Mouse (Mus musculus) testis, adult 2 months (tissue): ENCODE measurements around the gene Col1a1. TPM values are rescaled to one million over a fixed set of nuclear protein-coding genes. Genes with fewer than 3 reads are reported as not detected.

ENCODE experiments used
- H3K27ac ChIP-seq: fragments of 200-500 bp; 2 replicates; pipeline ENCODE4 v1.5.1; 2012; ENCODE audit warnings: low read depth, low read length; ENCODE audit not compliant: control insufficient read depth, insufficient read depth
- H3K27me3 ChIP-seq: fragments of 200-500 bp; 2 replicates; pipeline ENCODE4 v1.6.1; 2012; ENCODE audit warnings: mild to moderate bottlenecking, low read length, moderate library complexity; ENCODE audit not compliant: control insufficient read depth, insufficient read depth
- H3K36me3 ChIP-seq: fragments of 200-500 bp; 2 replicates; pipeline ENCODE4 v1.6.1; 2012; ENCODE audit warnings: mild to moderate bottlenecking, low read length; ENCODE audit not compliant: control insufficient read depth, insufficient read depth
- H3K4me1 ChIP-seq: fragments of 200-500 bp; 2 replicates; pipeline ENCODE4 v1.6.1; 2012; ENCODE audit warnings: low read length; ENCODE audit not compliant: control insufficient read depth, insufficient read depth
- H3K4me3 ChIP-seq: fragments of 200-500 bp; 2 replicates; pipeline ENCODE4 v1.5.1; 2012; ENCODE audit warnings: low read depth, mild to moderate bottlenecking, low read length, moderate library complexity, mixed read lengths; ENCODE audit not compliant: control insufficient read depth
- CTCF ChIP-seq: fragments of 200-500 bp; IDR thresholded peaks from 2 replicates; pipeline ENCODE4 v1.5.1; 2012; ENCODE audit warnings: low read depth, mild to moderate bottlenecking, inconsistent platforms, low read length, moderate library complexity; ENCODE audit not compliant: control insufficient read depth, insufficient read depth, insufficient replicate concordance
- POLR2A ChIP-seq: fragments of 200-500 bp; IDR thresholded peaks from 2 replicates; pipeline ENCODE4 v1.6.1; 2012; ENCODE audit warnings: low read depth, mild to moderate bottlenecking, inconsistent platforms, low read length, moderate library complexity; ENCODE audit not compliant: control insufficient read depth
- polyA plus RNA-seq: library from polyadenylated mRNA; depleted of rRNA; stranded (reverse); fragments of >200 nt; gene quantifications from 2 replicates; pipeline ENCODE4 v1.2.3, GENCODE M21; 2012; rRNA removed

The Col1a1 gene
- polyA plus RNA-seq: 14.3 and 18.0 TPM in 2 replicates

GRCm38 (mm10) chr11:94936045-94936444 lies at the start of gene Col1a1:
TSS of gene Col1a1 (plus strand) at chr11:94936224.
- Histone ChIP-seq H3K36me3 (no peaks in the 10 kb centered on the region), H3K4me3 (peak within 1 kb of the TSS; percentile 76), H3K4me1 (peaks cover 19% of the 10 kb centered on the region), H3K27ac (peak within 1 kb of the TSS; percentile 45; the same call in 1 of the 2 replicates), H3K27me3 (0 out of 2 replicates have a peak, but pooled peaks cover 2% of the 10 kb centered on the region)
- peak; percentile 76 for TF ChIP-seq POLR2A
- no peak for TF ChIP-seq CTCF

- Histone ChIP-seq H3K36me3 (no peaks in the 10 kb centered on the region), H3K27me3 (no peaks in the 10 kb centered on the region), H3K4me1 (no peaks in the 10 kb centered on the region), H3K4me3 (no peak overlapping the region), H3K27ac (no peak overlapping the region)
- TF ChIP-seq CTCF (no peak), POLR2A (no peak)
Observed at GRCm38 (mm10) chr11:94891155-94891554, 44.9 kb upstream of the Col1a1 start.

- H3K27me3 ChIP-seq: no peaks in the 10 kb centered on the region
- H3K27ac ChIP-seq: no peak overlapping the region
- H3K4me1 ChIP-seq: no peaks in the 10 kb centered on the region
- TF ChIP-seq POLR2A: no peak
- TF ChIP-seq CTCF: no peak
- no peak overlapping the region for H3K4me3 ChIP-seq
- no peaks in the 10 kb centered on the region for H3K36me3 ChIP-seq
Observed at GRCm38 (mm10) chr11:94896753-94897376, 39.2 kb upstream of the Col1a1 start.

- H3K27ac ChIP-seq: no peak overlapping the region
- H3K4me3 ChIP-seq: no peak overlapping the region
- no peaks in the 10 kb centered on the region for H3K4me1 ChIP-seq
- H3K27me3 ChIP-seq: no peaks in the 10 kb centered on the region
- no peaks in the 10 kb centered on the region for H3K36me3 ChIP-seq
- TF ChIP-seq CTCF (no peak), POLR2A (no peak)
Observed at GRCm38 (mm10) chr11:94901231-94901630, 34.8 kb upstream of the Col1a1 start.

GRCm38 (mm10) chr11:94904306-94904705 lies 31.7 kb upstream of the Col1a1 start:
- Histone ChIP-seq H3K36me3 (no peaks in the 10 kb centered on the region), H3K4me1 (no peaks in the 10 kb centered on the region), H3K27ac (no peak overlapping the region), H3K4me3 (no peak overlapping the region), H3K27me3 (no peaks in the 10 kb centered on the region)
- TF ChIP-seq CTCF (no peak), POLR2A (no peak)

- H3K36me3 ChIP-seq: no peaks in the 10 kb centered on the region
- H3K4me3 ChIP-seq: no peak overlapping the region
- H3K4me1 ChIP-seq: no peaks in the 10 kb centered on the region; the same call in 1 of the 2 replicates
- TF ChIP-seq POLR2A (no peak), CTCF (no peak)
- H3K27me3 ChIP-seq: no peaks in the 10 kb centered on the region
- H3K27ac ChIP-seq: no peak overlapping the region
Observed at GRCm38 (mm10) chr11:94910971-94911370, 25.1 kb upstream of the Col1a1 start.

GRCm38 (mm10) chr11:94912568-94912967 lies 23.5 kb upstream of the Col1a1 start:
- no peak for TF ChIP-seq POLR2A
- no peak for TF ChIP-seq CTCF
- Histone ChIP-seq H3K4me3 (peak overlapping the region; percentile 52), H3K4me1 (no peaks in the 10 kb centered on the region; the same call in 1 of the 2 replicates), H3K36me3 (no peaks in the 10 kb centered on the region), H3K27me3 (no peaks in the 10 kb centered on the region), H3K27ac (no peak overlapping the region)
